Mouse (Mus musculus) CH12.LX (cell line): ENCODE results near the gene Col16a1.

ENCODE experiments used
- CTCF ChIP-seq, 2 experiments: IDR thresholded peaks in 1 of 2; conservative IDR thresholded peaks in 1 of 2; 2 replicates each; pipeline ENCODE4 v1.5.1; 2011 to 2012; ENCODE audit warnings: low read depth in 2 of 2, low read length in 2 of 2, improper control_type of control experiment in 1 of 2, inconsistent platforms in 1 of 2, mild to moderate bottlenecking in 1 of 2, moderate library complexity in 1 of 2
- EP300 ChIP-seq: IDR thresholded peaks from 2 replicates; pipeline ENCODE4 v1.6.1; 2011; ENCODE audit warnings: low read length, improper control_type of control experiment
- MAFK ChIP-seq: IDR thresholded peaks from 2 replicates; pipeline ENCODE4 v1.6.1; 2011; ENCODE audit warnings: low read length, improper control_type of control experiment; ENCODE audit not compliant: insufficient replicate concordance
- MYC ChIP-seq: IDR thresholded peaks from 2 replicates; pipeline ENCODE4 v1.6.1; 2011; ENCODE audit warnings: low read depth, mild to moderate bottlenecking, improper control_type of control experiment, low read length
- ZNF384 ChIP-seq: IDR thresholded peaks from 2 replicates; pipeline ENCODE4 v1.6.1; 2012; ENCODE audit warnings: low read depth, low read length, improper control_type of control experiment, inconsistent platforms

DNA sequence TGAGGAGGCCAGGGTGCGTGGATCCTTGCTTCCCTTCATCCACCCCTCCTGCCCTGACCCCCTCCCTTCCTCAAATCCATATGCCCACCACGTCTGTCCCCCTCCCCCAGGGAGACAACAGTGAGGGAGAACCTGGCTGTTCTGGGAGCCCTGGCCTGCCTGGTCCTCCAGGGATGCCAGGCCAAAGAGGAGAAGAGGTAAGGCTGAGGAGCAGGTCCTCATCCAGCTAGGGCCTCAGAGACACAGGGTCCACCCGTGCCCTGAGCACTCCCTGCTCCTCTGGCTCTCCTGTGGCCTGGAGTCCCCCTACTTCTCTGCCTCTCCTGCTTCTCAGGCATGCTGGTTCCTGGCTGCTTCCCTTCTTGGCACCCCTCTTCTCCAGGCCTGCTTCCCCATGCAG, 31.9 kb downstream of the Col16a1 start:
- TF ChIP-seq EP300 (no peak), MYC (no peak), CTCF (conservative IDR thresholded peaks at IDR 0.05 in 1 of 2, IDR thresholded peaks at IDR 0.05 in 1 of 2; ENCODE audit: low read depth in 2 of 2, low read length in 2 of 2) (no peak), MAFK (no peak), ZNF384 (no peak)
